Comparison of ENCODE assay signal across 13 mouse cellular contexts in the genomic region with DNA sequence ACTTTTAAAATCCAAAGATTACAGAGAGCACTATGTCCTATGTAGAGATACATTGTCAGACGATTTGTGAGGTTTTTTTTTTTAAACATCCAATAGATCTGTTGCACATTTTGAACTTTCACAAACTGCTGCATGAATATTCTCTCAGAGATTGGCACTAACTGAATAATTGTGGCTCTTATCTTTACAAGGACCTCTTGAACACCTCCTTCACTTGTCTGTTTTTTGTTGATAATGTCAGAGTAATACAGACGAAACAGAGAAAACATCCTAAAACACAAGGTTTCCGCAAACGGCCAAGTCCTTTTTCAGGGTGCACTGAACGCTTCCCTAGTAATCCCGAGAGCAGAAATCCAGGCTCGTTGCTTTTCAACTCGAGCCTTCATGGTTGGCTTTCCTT.
DNase-seq lines count a peak whose midpoint lies in the region; ATAC-seq and TF ChIP-seq lines count a peak whose summit lies in the region.
"Had no signal": no experiment of that assay in that cellular context is flagged by ENCODE, and none has a peak within 500 bp of the region (broad histone marks: within the 10 kb centered on the region; RNA-seq: fewer than 3 reads in every experiment).

No protein-coding gene starts in this region.

- H3K4me3 ChIP-seq in MEL (ENCODE audit: control insufficient read depth in 1 of 2, insufficient read depth in 1 of 2, low read depth in 2 of 2, low read length in 2 of 2): peak overlapping the region; percentile 47 to 52
- peak overlapping the region; percentile 6 to 21; a peak in 2 of 4 replicates for H3K4me3 ChIP-seq in liver, embryonic 14.5 days (ENCODE audit: insufficient read depth in 1 of 2, low read depth in 2 of 2, low read length in 2 of 2)
- H3K4me3 ChIP-seq: embryonic facial prominence, embryonic 13.5 days; forebrain, embryonic 12.5 days; heart, embryonic 10.5 days; hindbrain, embryonic 13.5 days had no signal

- TF ChIP-seq CTCF in MEL (IDR thresholded peaks at IDR 0.05 in 2 of 3, conservative IDR thresholded peaks at IDR 0.05 in 1 of 3; ENCODE audit: control insufficient read depth in 1 of 3, insufficient read depth in 1 of 3, low read depth in 2 of 3, low read length in 3 of 3, poor library complexity in 1 of 3, severe bottlenecking in 1 of 3): no peak
- no peak for TF ChIP-seq CTCF in liver, embryonic 14.5 days (IDR thresholded peaks at IDR 0.05; ENCODE audit: low read depth)

- H3K27ac ChIP-seq in MEL (ENCODE audit: control insufficient read depth, low read depth, low read length): peak overlapping the region; percentile 70
- no peak overlapping the region for H3K27ac ChIP-seq in liver, embryonic 14.5 days
- H3K27ac ChIP-seq: embryonic facial prominence, embryonic 13.5 days; forebrain, embryonic 12.5 days; heart, embryonic 10.5 days; hindbrain, embryonic 13.5 days; hindbrain, postnatal 0 days had no signal

- peaks cover 0 to 2% of the 10 kb centered on the region in 2 experiments; a peak in 3 of 4 replicates for H3K4me1 ChIP-seq in MEL (ENCODE audit: control insufficient read depth in 1 of 2, insufficient read depth in 2 of 2, low read length in 2 of 2)
- H3K4me1 ChIP-seq in liver, embryonic 14.5 days (replicated peaks; ENCODE audit: control insufficient read depth in 2 of 2, insufficient read depth in 2 of 2, low read length in 1 of 2): peaks cover 0 to 5% of the 10 kb centered on the region in 2 experiments; a peak in 2 of 4 replicates
- H3K4me1 ChIP-seq: forebrain, embryonic 12.5 days; heart, embryonic 10.5 days; hindbrain, embryonic 13.5 days had no signal

- 28% methylated on average over 8 of the region's 8 CpGs for WGBS in liver, embryonic 14.5 days (ENCODE audit: insufficient replicate concordance)

- H3K79me2 ChIP-seq in MEL (ENCODE audit: control insufficient read depth, insufficient read depth, low read length, poor library complexity): no peaks in the 10 kb centered on the region

- peak; percentile 94 to 97 for TF ChIP-seq EP300 in MEL (IDR thresholded peaks at IDR 0.05; ENCODE audit: low read depth in 1 of 2, low read length in 2 of 2)
- TF ChIP-seq EP300 in liver, embryonic 14.5 days (IDR thresholded peaks at IDR 0.05; ENCODE audit: low read depth): peak; percentile 69

- H3K9ac ChIP-seq in MEL (ENCODE audit: control insufficient read depth, low read depth, low read length, poor library complexity, severe bottlenecking): peak overlapping the region; percentile 45
- no peak overlapping the region for H3K9ac ChIP-seq in liver, embryonic 14.5 days (replicated peaks)
- H3K9ac ChIP-seq: embryonic facial prominence, embryonic 13.5 days; forebrain, embryonic 12.5 days; hindbrain, embryonic 13.5 days had no signal

- no peaks in the 10 kb centered on the region for H3K36me3 ChIP-seq in MEL (ENCODE audit: control insufficient read depth in 1 of 2, insufficient read depth in 2 of 2, low read length in 2 of 2)
- no peaks in the 10 kb centered on the region for H3K36me3 ChIP-seq in liver, embryonic 14.5 days (replicated peaks; ENCODE audit: control insufficient read depth, insufficient read depth, low read depth)
- H3K36me3 ChIP-seq: forebrain, embryonic 12.5 days; heart, embryonic 10.5 days; hindbrain, embryonic 13.5 days had no signal

- no peaks in the 10 kb centered on the region; a peak in 2 of 4 replicates for H3K27me3 ChIP-seq in MEL (ENCODE audit: control insufficient read depth in 1 of 2, insufficient read depth in 2 of 2, low read length in 2 of 2)
- H3K27me3 ChIP-seq in liver, embryonic 14.5 days (ENCODE audit: control insufficient read depth, insufficient read depth, low read length): no peaks in the 10 kb centered on the region
- H3K27me3 ChIP-seq: CH12.LX; embryonic facial prominence, embryonic 13.5 days; forebrain, embryonic 12.5 days; hindbrain, embryonic 13.5 days had no signal

- no peaks in the 10 kb centered on the region for H3K9me3 ChIP-seq in MEL (replicated peaks; ENCODE audit: insufficient read depth, low read length)
- H3K9me3 ChIP-seq in liver, embryonic 14.5 days (ENCODE audit: control insufficient read depth, low read length): no peaks in the 10 kb centered on the region
- H3K9me3 ChIP-seq: embryonic facial prominence, embryonic 13.5 days; forebrain, embryonic 12.5 days; heart, embryonic 10.5 days; hindbrain, embryonic 13.5 days had no signal

- ATAC-seq in liver, embryonic 14.5 days (ENCODE audit: insufficient read depth): peak; percentile 69; the same call in 1 of the 2 replicates
- ATAC-seq in megakaryocyte progenitor cell, adult 5-6 weeks (replicated peaks; ENCODE audit: poor library complexity): peak; percentile 55
- ATAC-seq in erythroid progenitor cell, adult 5-6 weeks (replicated peaks; ENCODE audit: low FRiP score, poor library complexity, severe bottlenecking): no peak

- peak overlapping the region; percentile 47 for H3K4me2 ChIP-seq in liver, embryonic 14.5 days (ENCODE audit: low read depth)
- H3K4me2 ChIP-seq: embryonic facial prominence, embryonic 13.5 days; forebrain, embryonic 12.5 days; hindbrain, embryonic 13.5 days had no signal

- DNase-seq in MEL (ENCODE audit: low read depth, low spot score): peak; percentile 75
- peak; percentile 24 for DNase-seq in c-Kit-positive CD71-positive TER-119-negative erythroid progenitor cells, embryonic 14.5 days (ENCODE audit: low read depth)
- DNase-seq in liver, embryonic 14.5 days (ENCODE audit: low read depth in 3 of 3, low spot score in 3 of 3): peak; percentile 1 to 9 (median 3)
- DNase-seq in adrenal gland, adult (ENCODE audit: inconsistent age in 2 of 2, low spot score in 1 of 2): no peak
- DNase-seq in layer of hippocampus, postnatal 25 days (ENCODE audit: extremely low spot score in 1 of 2, low spot score in 1 of 2): no peak

- no peak; a peak in 1 of 4 replicates for TF ChIP-seq POLR2A in MEL (IDR thresholded peaks at IDR 0.05; ENCODE audit: control insufficient read depth in 1 of 2, insufficient read depth in 1 of 2, low read depth in 1 of 2, low read length in 2 of 2, poor library complexity in 1 of 2)

- TF ChIP-seq RAD21 in MEL (IDR thresholded peaks at IDR 0.05; ENCODE audit: low read depth, low read length): no peak

TF ChIP-seq in MEL, 35 proteins besides CTCF, POLR2A, EP300 and RAD21 (continues in another document):
- TF ChIP-seq UBTF (IDR thresholded peaks at IDR 0.05; ENCODE audit: borderline replicate concordance, insufficient read depth, low read depth, low read length) (no peak), MYC (IDR thresholded peaks at IDR 0.05; ENCODE audit: low read depth, low read length) (peak; percentile 64; the same call in 1 of the 2 replicates), MAFK (IDR thresholded peaks at IDR 0.05; ENCODE audit: borderline replicate concordance, low read depth, low read length) (no peak), SMC3 (IDR thresholded peaks at IDR 0.05; ENCODE audit: low read depth, low read length) (0 out of 2 replicates have a peak, but pooled peaks have one; percentile 8), CHD1 (IDR thresholded peaks at IDR 0.05; ENCODE audit: low read depth, low read length) (no peak), ELF1 (IDR thresholded peaks at IDR 0.05; ENCODE audit: low read depth, low read length) (no peak), MYB (IDR thresholded peaks at IDR 0.05; ENCODE audit: low read depth, low read length) (peak; percentile 91), SIN3A (IDR thresholded peaks at IDR 0.05; ENCODE audit: low read length) (peak; percentile 86), ZNF384 (IDR thresholded peaks at IDR 0.05; ENCODE audit: low read depth, low read length) (peak; percentile 87), GABPA (IDR thresholded peaks at IDR 0.05; ENCODE audit: low read depth, low read length) (no peak), RCOR1 (IDR thresholded peaks at IDR 0.05; ENCODE audit: low read depth, low read length) (peak; percentile 82), E2F4 (IDR thresholded peaks at IDR 0.05; ENCODE audit: borderline replicate concordance, low read depth, low read length) (no peak), HCFC1 (IDR thresholded peaks at IDR 0.05; ENCODE audit: low read depth, low read length) (no peak), POLR2AphosphoS5 (IDR thresholded peaks at IDR 0.05; ENCODE audit: borderline replicate concordance, low read depth, low read length) (no peak), MEF2A (IDR thresholded peaks at IDR 0.05; ENCODE audit: extremely low read depth, insufficient replicate concordance, low read depth, low read length, poor library complexity, severe bottlenecking) (no peak), MXI1 (IDR thresholded peaks at IDR 0.05; ENCODE audit: low read depth, low read length) (0 out of 2 replicates have a peak, but pooled peaks have one; percentile 25), MAX (IDR thresholded peaks at IDR 0.05; ENCODE audit: low read length) (0 out of 2 replicates have a peak, but pooled peaks have one; percentile 31), CHD2 (IDR thresholded peaks at IDR 0.05; ENCODE audit: low read length) (no peak), MAZ (IDR thresholded peaks at IDR 0.05; ENCODE audit: low read depth, low read length) (no peak), ZC3H11A (IDR thresholded peaks at IDR 0.05; ENCODE audit: low read depth, low read length) (no peak), USF2 (IDR thresholded peaks at IDR 0.05; ENCODE audit: borderline replicate concordance in 1 of 2, insufficient read depth in 1 of 2, low read depth in 1 of 2, low read length in 2 of 2) (no peak), KAT2A (conservative IDR thresholded peaks at IDR 0.05; ENCODE audit: low read depth, low read length) (no peak), NELFE (IDR thresholded peaks at IDR 0.05; ENCODE audit: low read depth, low read length) (0 out of 2 replicates have a peak, but pooled peaks have one; percentile 41), ZMIZ1 (IDR thresholded peaks at IDR 0.05; ENCODE audit: low read depth, low read length) (no peak), JUND (IDR thresholded peaks at IDR 0.05; ENCODE audit: low read depth, low read length) (no peak), NRF1 (IDR thresholded peaks at IDR 0.05; ENCODE audit: insufficient read depth, low read depth, low read length, poor library complexity, severe bottlenecking) (no peak), ZKSCAN1 (IDR thresholded peaks at IDR 0.05; ENCODE audit: low read depth, low read length) (peak; percentile 9; the same call in 1 of the 2 replicates), TBP (IDR thresholded peaks at IDR 0.05; ENCODE audit: low read depth, low read length) (0 out of 2 replicates have a peak, but pooled peaks have one; percentile 40), TCF12 (IDR thresholded peaks at IDR 0.05; ENCODE audit: low read depth, low read length) (peak; percentile 92), BHLHE40 (IDR thresholded peaks at IDR 0.05; ENCODE audit: borderline replicate concordance, low read depth, low read length) (no peak), USF1 (IDR thresholded peaks at IDR 0.05; ENCODE audit: low read depth, low read length) (no peak), GATA1 (IDR thresholded peaks at IDR 0.05; ENCODE audit: low read depth, low read length) (peak; percentile 92), TAL1 (IDR thresholded peaks at IDR 0.05; ENCODE audit: low read length) (peak; percentile 56)

Comparison
In these comparisons a context has a peak if more than half of its experiments do, and no peak if none do; other contexts are left out.
1. DNase-seq: peak in MEL (single experiment), c-Kit-positive CD71-positive TER-119-negative erythroid progenitor cells, embryonic 14.5 days (single experiment) and liver, embryonic 14.5 days (3 of 3); none in adrenal gland, adult (0 of 2) and layer of hippocampus, postnatal 25 days (0 of 2).